Mouse (Mus musculus) forebrain, embryonic 11.5 days (tissue): ENCODE measurements around the gene Hsd17b11. TPM values are rescaled to one million over a fixed set of nuclear protein-coding genes. Genes with fewer than 3 reads are reported as not detected.
A peak's percentile ranks its signal among the peaks of the same experiment; 100 is the strongest.

Experiments used
- ATAC-seq: fragments of 200-750 bp; cut with Nextera tagmentation; replicated peaks from 2 replicates; pipeline ENCODE4 v1.8.0; 2017; ENCODE audit warnings: moderate TSS enrichment; ENCODE audit not compliant: low FRiP score
- DNase-seq: peaks from one replicate; pipeline ENCODE4 v3.0.0-alpha.2; 2017; ENCODE audit warnings: low spot score
- H3K27ac ChIP-seq: fragments of 300-500 bp; sonication (generic); 2 replicates; pipeline ENCODE4 v1.5.1; 2014; ENCODE audit warnings: low read depth, low read length
- H3K27me3 ChIP-seq: fragments of 300-500 bp; sonication (generic); 2 replicates; pipeline ENCODE4 v1.6.1; 2014; ENCODE audit warnings: mild to moderate bottlenecking, low read length, mixed read lengths; ENCODE audit not compliant: control insufficient read depth, insufficient read depth
- H3K36me3 ChIP-seq: fragments of 300-500 bp; sonication (generic); 2 replicates; pipeline ENCODE4 v1.6.1; 2014; ENCODE audit warnings: mild to moderate bottlenecking, low read length, moderate library complexity, mixed read lengths; ENCODE audit not compliant: control insufficient read depth, insufficient read depth
- H3K4me1 ChIP-seq: fragments of 300-500 bp; sonication (generic); replicated peaks from 2 replicates; pipeline ENCODE4 v1.6.1; 2014; ENCODE audit warnings: low read length, mixed read lengths; ENCODE audit not compliant: control insufficient read depth, insufficient read depth
- H3K4me2 ChIP-seq: fragments of 300-500 bp; sonication (generic); 2 replicates; pipeline ENCODE4 v1.6.1; 2014; ENCODE audit warnings: low read depth, mild to moderate bottlenecking, low read length, moderate library complexity, mixed read lengths; ENCODE audit not compliant: severe bottlenecking
- H3K4me3 ChIP-seq: fragments of 300-500 bp; sonication (generic); 2 replicates; pipeline ENCODE4 v1.5.1; 2014; ENCODE audit warnings: low read depth, low read length
- H3K9ac ChIP-seq: fragments of 300-500 bp; sonication (generic); 2 replicates; pipeline ENCODE4 v1.6.1; 2014; ENCODE audit warnings: low read length
- H3K9me3 ChIP-seq: fragments of 300-500 bp; sonication (generic); 2 replicates; pipeline ENCODE4 v1.6.1; 2016; ENCODE audit warnings: low read length, mixed read lengths; ENCODE audit not compliant: control insufficient read depth
- WGBS: fragments of 180-500 bp; shearing (Covaris S2); extraction: QIAGEN DNeasy Blood & Tissue Kit; methylation state at CpG from one replicate; pipeline ENCODE4 v1.1.7; 2014; 5-methylcytosine and 5-hydroxymethylcytosine counted together
- polyA plus RNA-seq: library from polyadenylated mRNA; unstranded; fragments of >200 nt; fragmentation: Nextera tagmentation; extraction: Ambion mirVana; gene quantifications from 2 replicates; pipeline ENCODE4 v1.2.1, GENCODE M21; 2014

Hsd17b11 gene
- polyA plus RNA-seq, 1 experiment from 2014 or later: 0.96 TPM

GRCm38 (mm10) chr5:104003256-104003931 is 18.3 kb downstream of the Hsd17b11 start:
- peak; percentile 62 for DNase-seq

GRCm38 (mm10) chr5:104002549-104003255 is 19.0 kb downstream of the Hsd17b11 start:
- peak overlapping the region; percentile 1; the same call in 1 of the 2 replicates for H3K4me3 ChIP-seq
- H3K9ac ChIP-seq: peak overlapping the region; percentile 47
- no peak overlapping the region for H3K27ac ChIP-seq
- H3K36me3 ChIP-seq: no peaks in the 10 kb centered on the region
- ATAC-seq (peak; percentile 39; the same call in 1 of the 2 replicates), DNase-seq (peak; percentile 50)
- peak overlapping the region; percentile 41; the same call in 1 of the 2 replicates for H3K4me2 ChIP-seq
- H3K9me3 ChIP-seq: no peaks in the 10 kb centered on the region
- H3K4me1 ChIP-seq: peaks cover 9% of the 10 kb centered on the region
- WGBS: 14% methylated on average over 18 of the region's 18 CpGs
- H3K27me3 ChIP-seq: no peaks in the 10 kb centered on the region

More at GRCm38 (mm10) chr5:104003256-104003931, 18.3 kb downstream of the Hsd17b11 start:
- H3K9ac ChIP-seq: peak overlapping the region; percentile 47; the same call in 1 of the 2 replicates
- ATAC-seq: peak; percentile 18; the same call in 1 of the 2 replicates
- H3K27ac ChIP-seq: no peak overlapping the region
- H3K36me3 ChIP-seq: no peaks in the 10 kb centered on the region
- H3K27me3 ChIP-seq: no peaks in the 10 kb centered on the region
- H3K4me3 ChIP-seq: peak overlapping the region; percentile 1; the same call in 1 of the 2 replicates
- peak overlapping the region; percentile 41; the same call in 1 of the 2 replicates for H3K4me2 ChIP-seq
- no peaks in the 10 kb centered on the region for H3K9me3 ChIP-seq
- WGBS: 44% methylated on average over 15 of the region's 15 CpGs
- peaks cover 9% of the 10 kb centered on the region for H3K4me1 ChIP-seq

GRCm38 (mm10) chr5:103999738-104000137 is 22.0 kb downstream of the Hsd17b11 start:
- no peak overlapping the region for H3K27ac ChIP-seq
- H3K27me3 ChIP-seq: no peaks in the 10 kb centered on the region
- peak; percentile 86 for DNase-seq
- ATAC-seq: peak; percentile 58; the same call in 1 of the 2 replicates
- H3K4me2 ChIP-seq: no peak overlapping the region
- no peaks in the 10 kb centered on the region for H3K36me3 ChIP-seq
- no peak overlapping the region for H3K9ac ChIP-seq
- no peak overlapping the region for H3K4me3 ChIP-seq
- no peaks in the 10 kb centered on the region for H3K9me3 ChIP-seq
- 4% methylated on average over 5 of the region's 5 CpGs for WGBS
- H3K4me1 ChIP-seq: peaks cover 9% of the 10 kb centered on the region

GRCm38 (mm10) chr5:103998739-103999138 is 23.0 kb downstream of the Hsd17b11 start:
- H3K9ac ChIP-seq: no peak overlapping the region
- H3K27me3 ChIP-seq: no peaks in the 10 kb centered on the region
- ATAC-seq (no peak), DNase-seq (no peak)
- no peaks in the 10 kb centered on the region for H3K36me3 ChIP-seq
- peaks cover 9% of the 10 kb centered on the region for H3K4me1 ChIP-seq
- whole genome bisulfite sequencing: 73% methylated on average over 5 of the region's 5 CpGs
- H3K27ac ChIP-seq: no peak overlapping the region
- no peak overlapping the region for H3K4me3 ChIP-seq
- no peak overlapping the region for H3K4me2 ChIP-seq
- no peaks in the 10 kb centered on the region for H3K9me3 ChIP-seq

- Histone ChIP-seq H3K27me3 (no peaks in the 10 kb centered on the region), H3K36me3 (no peaks in the 10 kb centered on the region), H3K9me3 (no peaks in the 10 kb centered on the region), H3K27ac (no peak overlapping the region), H3K4me2 (no peak overlapping the region), H3K9ac (no peak overlapping the region), H3K4me3 (no peak overlapping the region), H3K4me1 (no peaks in the 10 kb centered on the region)
- WGBS: 76% methylated on average over 3 of the region's 3 CpGs
- ATAC-seq (no peak), DNase-seq (no peak)
These were observed 26.5 kb downstream of the Hsd17b11 start for GRCm38 (mm10) chr5:103995181-103995580.

- ATAC-seq: no peak
- Histone ChIP-seq H3K4me1 (no peaks in the 10 kb centered on the region), H3K4me3 (no peak overlapping the region), H3K9ac (no peak overlapping the region), H3K4me2 (no peak overlapping the region), H3K27me3 (no peaks in the 10 kb centered on the region), H3K9me3 (no peaks in the 10 kb centered on the region), H3K36me3 (no peaks in the 10 kb centered on the region), H3K27ac (no peak overlapping the region)
- WGBS: 81% methylated on average over 4 of the region's 4 CpGs
- DNase-seq: no peak
These were observed 27.1 kb downstream of the Hsd17b11 start for GRCm38 (mm10) chr5:103994669-103995068.

GRCm38 (mm10) chr5:103993601-103994000 is 28.1 kb downstream of the Hsd17b11 start:
- no peaks in the 10 kb centered on the region for H3K9me3 ChIP-seq
- H3K9ac ChIP-seq: no peak overlapping the region
- no peak overlapping the region for H3K4me2 ChIP-seq
- H3K27me3 ChIP-seq: no peaks in the 10 kb centered on the region
- H3K4me3 ChIP-seq: no peak overlapping the region
- no peak for ATAC-seq
- H3K4me1 ChIP-seq: no peaks in the 10 kb centered on the region
- no peaks in the 10 kb centered on the region for H3K36me3 ChIP-seq
- DNase-seq: no peak
- WGBS: 83% methylated on average over 1 of the region's 1 CpGs
- no peak overlapping the region for H3K27ac ChIP-seq

- Histone ChIP-seq H3K27ac (no peak overlapping the region), H3K9me3 (no peaks in the 10 kb centered on the region), H3K27me3 (no peaks in the 10 kb centered on the region), H3K9ac (no peak overlapping the region), H3K36me3 (no peaks in the 10 kb centered on the region), H3K4me3 (no peak overlapping the region), H3K4me1 (no peaks in the 10 kb centered on the region), H3K4me2 (no peak overlapping the region)
- ATAC-seq (no peak), DNase-seq (no peak)
- 87% methylated on average over 9 of the region's 9 CpGs for WGBS
These were observed 28.9 kb downstream of the Hsd17b11 start for GRCm38 (mm10) chr5:103992831-103993230.
